Mouse (Mus musculus): Measurements from ENCODE around the gene Tfcp2.

DNA sequence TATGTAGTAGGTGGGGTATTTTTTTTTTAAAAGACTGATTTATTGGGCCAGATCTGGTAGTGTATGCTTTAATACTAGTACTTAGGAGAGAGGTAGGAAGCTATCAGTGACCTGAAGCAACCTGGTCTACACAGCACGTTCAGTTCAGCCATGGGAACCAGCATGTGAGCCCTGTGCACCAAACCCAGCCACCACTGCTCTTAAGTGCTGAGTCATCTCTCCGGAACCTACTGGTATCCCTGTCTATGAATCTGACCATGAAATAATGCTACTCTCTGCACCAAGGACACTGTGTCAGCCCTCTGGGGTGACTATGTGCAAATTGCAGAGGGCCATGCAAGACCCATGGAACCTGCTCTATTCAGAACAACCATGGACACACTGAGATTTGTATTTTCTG, 64.8 kb downstream of the Tfcp2 start:
- TF ChIP-seq HCFC1 (IDR thresholded peaks at IDR 0.05; ENCODE audit: borderline replicate concordance, insufficient read depth, low read length) = no peak
- TF ChIP-seq ZNF384 (IDR thresholded peaks at IDR 0.05; ENCODE audit: low read depth, low read length) = no peak
- TF ChIP-seq CHD2 (IDR thresholded peaks at IDR 0.05; ENCODE audit: low read depth, low read length) = no peak
- peak; percentile 62 for TF ChIP-seq MAFK (IDR thresholded peaks at IDR 0.05; ENCODE audit: insufficient read depth, low read depth, low read length)

Measured in ES-E14 (cell line).